Mouse (Mus musculus) spleen, postnatal 14 days (tissue): ENCODE data around the gene Tspan9.

Experiments used
- DNase-seq, 2 experiments: peaks; one replicate each; pipeline ENCODE4 v3.0.0; 2021 to 2022; ENCODE audit warnings: low spot score in 2 of 2

Tspan9 gene

DNA sequence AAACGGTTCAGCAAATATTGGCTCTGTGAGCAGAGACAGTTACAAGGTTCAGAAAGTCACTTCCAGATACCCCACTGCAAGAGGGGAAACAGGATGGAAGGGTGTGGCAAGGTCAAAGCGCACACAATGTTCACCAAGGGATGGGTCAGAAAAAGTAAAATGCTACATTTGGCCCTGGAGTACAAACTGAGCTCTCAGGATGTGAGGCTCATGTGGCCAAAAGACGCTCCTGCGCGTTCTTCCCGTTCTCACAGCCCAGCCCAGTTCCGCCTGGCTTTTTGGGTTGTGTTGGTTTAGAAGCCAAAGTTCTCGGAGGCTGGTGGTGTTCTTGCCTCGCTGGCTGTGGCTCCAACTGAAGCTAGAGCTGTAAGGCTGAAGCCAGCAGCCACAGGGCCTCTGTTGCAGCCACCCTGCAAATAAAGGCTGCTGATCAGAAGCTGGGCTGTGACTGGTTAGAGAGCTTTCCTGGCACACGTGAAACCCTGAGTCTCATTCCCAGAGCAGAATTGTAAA, 9.7 kb downstream of the Tspan9 start:
- no peak for DNase-seq

GRCm38 (mm10) chr6:128132581-128132980, 10.8 kb downstream of the Tspan9 start:
- no peak for DNase-seq

- no peak for DNase-seq
These were observed 12.0 kb downstream of the Tspan9 start for GRCm38 (mm10) chr6:128131390-128131789.

DNA sequence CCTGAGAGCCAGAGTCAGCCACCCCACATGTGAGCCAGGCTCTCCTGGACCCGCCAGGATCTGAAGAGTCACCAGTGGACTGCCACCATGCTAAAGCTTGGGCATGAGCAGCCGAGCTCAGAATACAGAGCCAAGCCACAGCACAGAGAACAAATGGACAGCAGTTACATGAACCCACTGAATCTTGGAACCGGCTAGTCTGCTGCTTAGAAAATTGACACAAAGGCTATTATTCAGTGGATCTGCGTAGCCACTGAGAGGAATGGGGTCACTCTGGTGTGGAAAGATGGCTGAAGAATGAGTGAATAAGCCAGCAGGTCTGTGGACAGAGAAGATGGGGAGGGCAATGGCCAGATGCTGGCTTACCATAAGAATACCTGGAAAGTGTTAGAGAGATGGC, 12.7 kb downstream of the Tspan9 start:
- no peak for DNase-seq

DNA sequence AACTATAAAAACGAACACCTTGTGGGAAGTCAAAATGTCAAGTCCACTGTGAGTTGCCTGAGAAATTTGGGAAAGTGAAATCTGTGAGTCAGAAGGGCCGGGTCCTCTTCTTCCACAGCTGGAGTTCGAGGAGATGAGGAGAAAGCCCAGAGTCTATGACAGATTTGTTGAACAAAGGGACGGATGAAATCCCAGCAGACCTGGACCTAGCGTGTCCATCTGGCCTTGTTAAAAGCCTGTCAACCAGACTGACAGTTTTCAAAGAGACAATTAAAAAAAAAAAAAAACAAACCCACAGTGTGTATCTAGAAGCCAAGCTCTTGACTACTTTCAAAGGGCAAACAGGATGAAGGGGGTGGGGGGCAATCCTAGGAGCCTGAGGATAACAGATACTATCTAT, 14.0 kb downstream of the Tspan9 start:
- DNase-seq = no peak

DNA sequence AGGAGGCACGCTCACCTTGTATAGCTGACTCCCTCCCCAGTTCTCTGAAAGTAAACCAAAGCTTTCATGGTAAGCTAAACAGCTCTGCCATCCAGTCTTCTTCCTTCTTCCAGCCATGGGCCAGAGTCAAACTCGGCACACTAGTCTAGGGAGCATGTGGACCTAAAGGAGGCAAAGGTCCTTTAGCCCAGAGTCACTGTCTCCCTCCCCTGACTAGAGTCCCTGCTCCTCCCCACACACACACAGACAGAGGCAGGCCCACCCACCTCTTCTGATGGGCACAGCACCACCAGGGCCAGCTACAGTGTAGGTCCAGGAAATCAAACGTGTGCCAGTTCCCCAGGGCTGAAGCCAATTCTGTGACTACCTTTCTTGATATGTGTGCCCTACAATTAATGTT, 16.1 kb downstream of the Tspan9 start:
- DNase-seq = no peak

DNA sequence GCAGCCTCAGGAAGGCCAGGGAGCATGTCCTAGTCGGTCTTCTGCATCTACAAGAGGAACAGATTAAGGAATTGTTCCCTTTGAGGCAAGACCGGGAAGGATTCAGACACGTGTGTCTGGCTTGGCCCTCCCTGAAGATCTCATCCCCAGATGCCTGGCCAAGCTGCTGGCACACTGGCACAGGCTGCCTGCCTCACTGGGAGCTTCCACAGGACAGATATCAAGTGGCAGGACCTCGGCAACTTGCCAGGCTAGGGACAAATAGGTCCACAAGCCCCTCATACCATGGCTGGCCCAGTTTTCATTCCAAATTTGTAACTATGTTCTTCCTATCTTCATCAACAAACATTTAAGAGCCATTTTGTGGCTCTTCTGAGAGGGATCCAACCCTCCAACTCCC, 16.5 kb downstream of the Tspan9 start:
- DNase-seq = no peak

GRCm38 (mm10) chr6:128125464-128125863, 17.9 kb downstream of the Tspan9 start:
- no peak for DNase-seq

- DNase-seq = no peak
These were observed 19.0 kb downstream of the Tspan9 start for GRCm38 (mm10) chr6:128124222-128124971.

DNA sequence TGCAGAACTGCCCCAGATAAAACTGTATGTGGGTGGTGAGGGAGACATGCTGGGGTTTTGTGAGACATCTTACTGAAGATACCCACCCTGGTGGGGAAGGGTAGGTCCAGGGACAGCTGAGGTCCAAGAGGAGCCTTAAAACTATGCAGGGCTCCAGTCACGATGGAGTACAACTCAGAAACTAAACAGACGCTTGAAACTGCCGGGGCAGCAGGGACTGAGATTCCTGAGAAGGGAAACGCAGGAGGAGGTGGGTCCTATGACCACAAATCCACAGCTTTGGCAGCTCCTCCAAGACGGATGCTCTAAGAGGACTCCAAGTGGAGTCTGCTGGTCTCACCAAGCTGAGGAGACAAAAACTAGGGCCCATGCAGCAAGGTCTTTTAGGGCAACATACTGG, 21.3 kb downstream of the Tspan9 start:
- no peak for DNase-seq

DNA sequence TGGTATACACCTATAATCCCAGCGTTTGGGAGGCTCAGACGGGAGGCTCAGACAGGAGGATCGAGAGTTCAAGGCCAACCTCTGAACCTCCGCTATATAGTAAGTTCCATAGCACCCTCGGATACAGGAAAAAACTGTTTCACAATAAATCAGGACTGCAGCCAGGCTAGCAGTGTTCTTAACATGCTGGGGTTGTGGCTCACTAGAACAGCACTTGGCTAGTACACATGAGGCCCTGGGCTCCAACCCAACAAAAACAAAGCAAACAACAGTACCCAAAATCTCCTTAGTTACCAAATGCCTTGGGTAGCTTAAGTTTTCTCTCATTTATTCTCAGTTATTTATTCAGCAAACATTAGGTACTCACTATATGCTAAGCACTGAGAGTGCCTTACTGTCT, 21.7 kb downstream of the Tspan9 start:
- DNase-seq = no peak

- no peak for DNase-seq
These were observed 22.6 kb downstream of the Tspan9 start for GRCm38 (mm10) chr6:128120806-128121205.

GRCm38 (mm10) chr6:128118670-128119230, 24.6 kb downstream of the Tspan9 start:
- no peak for DNase-seq

- DNase-seq = no peak
These were observed 26.4 kb downstream of the Tspan9 start for GRCm38 (mm10) chr6:128116836-128117542.

DNA sequence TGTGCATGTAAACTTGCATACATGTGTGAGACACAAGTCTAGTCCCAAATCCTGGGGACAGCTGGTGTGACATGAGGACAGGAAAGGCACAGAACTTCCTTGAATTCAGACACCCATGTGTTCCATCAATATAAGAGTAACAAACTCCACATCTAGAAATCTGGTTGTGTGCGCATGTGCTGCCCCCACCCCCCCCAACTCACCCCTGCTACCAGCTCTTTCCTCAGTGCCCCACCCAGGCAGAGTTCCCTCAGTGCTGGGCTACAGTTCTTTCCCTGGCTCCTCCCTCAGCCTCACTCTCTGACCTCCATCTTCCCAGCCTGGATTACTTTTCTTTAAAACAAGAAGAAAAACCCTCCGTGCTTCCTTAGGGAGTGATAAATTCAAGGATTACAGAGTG, 27.1 kb downstream of the Tspan9 start:
- no peak for DNase-seq

- DNase-seq = no peak
These were observed 28.3 kb downstream of the Tspan9 start for GRCm38 (mm10) chr6:128115121-128115520.

DNA sequence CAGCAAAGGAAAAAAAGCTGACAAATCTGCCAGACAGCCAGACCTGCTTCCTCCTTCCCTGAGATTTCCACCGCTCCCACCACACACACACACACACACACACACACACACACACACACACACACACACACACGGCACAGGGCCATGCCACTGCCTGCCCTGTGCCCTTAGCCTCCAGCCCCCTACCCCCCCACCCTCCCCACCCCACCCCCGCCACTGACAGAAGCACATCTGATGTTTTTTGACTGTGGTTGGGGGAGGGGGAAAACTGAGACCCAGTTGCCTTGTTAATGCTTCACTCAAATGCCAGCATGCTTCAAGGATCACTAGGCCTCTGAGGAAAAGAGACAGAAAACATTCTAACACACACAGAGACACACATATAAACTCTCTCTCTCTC, 30.8 kb downstream of the Tspan9 start:
- no peak for DNase-seq

DNA sequence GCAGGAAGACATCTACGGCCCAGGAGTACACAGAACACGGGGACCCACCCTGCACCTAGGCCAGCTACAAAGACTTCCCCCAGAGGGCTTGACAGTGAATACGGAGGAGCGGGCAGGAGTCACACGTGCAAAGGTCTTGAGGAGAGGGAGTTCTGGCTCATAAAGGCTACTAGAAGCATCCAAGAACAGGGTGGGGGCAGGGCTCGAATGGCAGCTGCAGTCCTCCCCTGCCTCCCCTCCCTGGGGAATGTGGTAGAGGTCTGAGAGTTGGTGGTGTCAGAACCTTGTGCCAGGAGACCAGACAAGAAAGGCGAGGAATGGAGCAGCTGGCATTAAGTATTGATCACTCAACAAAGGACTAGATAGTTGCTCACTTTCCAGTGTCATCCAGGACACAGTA, 31.6 kb downstream of the Tspan9 start:
- no peak for DNase-seq

- DNase-seq = no peak
These were observed 34.9 kb downstream of the Tspan9 start for GRCm38 (mm10) chr6:128108324-128109035.

DNA sequence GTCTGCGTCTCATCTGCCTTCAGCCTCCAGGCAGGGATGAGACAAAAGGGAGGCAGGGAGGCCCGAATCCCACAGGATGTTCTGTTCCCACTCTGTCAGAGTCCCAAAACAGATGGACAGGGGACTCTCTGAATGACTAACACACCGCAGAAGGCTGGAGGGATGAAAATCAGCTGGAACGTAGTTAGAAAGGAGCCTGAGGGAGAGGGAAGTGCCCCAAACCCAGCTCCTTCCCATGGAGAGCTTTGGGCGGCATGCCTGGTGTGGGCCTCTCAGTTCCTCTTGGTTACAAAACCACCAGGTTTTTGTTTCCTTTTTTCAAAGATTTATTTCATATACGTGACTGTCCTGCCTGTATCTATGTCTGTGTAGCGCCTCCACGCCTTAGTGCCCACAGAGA, 35.7 kb downstream of the Tspan9 start:
- DNase-seq = no peak

DNA sequence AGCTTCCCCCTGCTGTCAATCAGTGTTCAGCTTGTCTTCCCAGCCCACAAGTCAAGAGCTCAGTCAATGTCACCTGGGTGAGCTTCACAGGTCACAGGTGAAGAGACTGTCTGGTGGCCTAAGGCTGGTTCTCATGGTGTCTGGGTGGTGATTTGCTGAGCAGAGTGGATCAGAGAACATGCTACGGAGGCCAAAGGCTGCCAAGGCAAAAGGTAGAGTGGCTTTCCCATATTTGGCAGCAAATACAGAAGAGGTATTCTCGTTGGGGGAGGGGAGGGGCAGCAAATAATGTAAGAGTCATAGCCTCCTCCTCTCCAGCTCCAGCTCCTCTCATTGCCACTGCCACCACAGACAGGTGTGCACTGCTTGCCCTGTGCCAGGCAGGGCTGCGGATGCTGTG, 37.2 kb downstream of the Tspan9 start:
- DNase-seq = no peak

DNA sequence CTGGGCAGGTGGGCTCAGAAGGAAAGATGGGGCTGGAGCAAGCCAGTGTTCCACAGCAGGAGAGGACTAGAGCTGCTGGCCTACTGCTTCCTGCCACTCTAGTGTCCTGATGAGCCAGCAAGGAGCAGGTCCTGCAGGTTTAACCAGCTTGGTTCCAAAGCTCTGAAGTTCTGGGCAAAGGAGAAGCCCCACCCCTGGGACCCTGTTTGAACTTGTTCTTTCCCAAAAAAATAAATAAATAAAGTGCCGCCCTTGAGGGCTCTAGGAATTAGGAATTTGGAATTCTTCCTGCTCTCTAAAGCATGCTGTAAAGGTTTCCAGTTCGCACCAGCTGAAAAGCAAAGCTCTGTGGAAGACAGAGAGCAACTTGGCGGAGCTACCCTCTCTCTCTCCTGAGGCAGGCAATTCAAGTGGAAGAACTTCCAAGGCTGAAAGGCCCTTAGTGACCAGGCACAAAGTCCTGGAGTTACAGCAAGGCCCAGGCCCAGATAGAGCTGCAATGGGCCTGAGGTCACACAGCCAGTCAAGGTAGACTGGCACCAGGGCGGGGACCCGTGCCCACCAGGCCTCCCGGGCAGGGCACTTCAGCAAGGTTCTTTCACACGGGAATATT, 38.6 kb downstream of the Tspan9 start:
- no peak for DNase-seq
